Mouse (Mus musculus) cerebellum, adult 2 months (tissue): ENCODE measurements around the gene Smim27.

Experiments used
- CTCF ChIP-seq: fragments of 200-500 bp; IDR thresholded peaks from 2 replicates; pipeline ENCODE4 v1.5.1; 2011; ENCODE audit warnings: low read depth, mild to moderate bottlenecking, control low read depth, low read length, moderate library complexity, borderline replicate concordance; ENCODE audit not compliant: insufficient read depth
- POLR2A ChIP-seq: fragments of 200-500 bp; IDR thresholded peaks from 2 replicates; pipeline ENCODE4 v1.6.1; 2011; ENCODE audit warnings: low read length, control low read depth, borderline replicate concordance; ENCODE audit not compliant: insufficient read depth

DNA sequence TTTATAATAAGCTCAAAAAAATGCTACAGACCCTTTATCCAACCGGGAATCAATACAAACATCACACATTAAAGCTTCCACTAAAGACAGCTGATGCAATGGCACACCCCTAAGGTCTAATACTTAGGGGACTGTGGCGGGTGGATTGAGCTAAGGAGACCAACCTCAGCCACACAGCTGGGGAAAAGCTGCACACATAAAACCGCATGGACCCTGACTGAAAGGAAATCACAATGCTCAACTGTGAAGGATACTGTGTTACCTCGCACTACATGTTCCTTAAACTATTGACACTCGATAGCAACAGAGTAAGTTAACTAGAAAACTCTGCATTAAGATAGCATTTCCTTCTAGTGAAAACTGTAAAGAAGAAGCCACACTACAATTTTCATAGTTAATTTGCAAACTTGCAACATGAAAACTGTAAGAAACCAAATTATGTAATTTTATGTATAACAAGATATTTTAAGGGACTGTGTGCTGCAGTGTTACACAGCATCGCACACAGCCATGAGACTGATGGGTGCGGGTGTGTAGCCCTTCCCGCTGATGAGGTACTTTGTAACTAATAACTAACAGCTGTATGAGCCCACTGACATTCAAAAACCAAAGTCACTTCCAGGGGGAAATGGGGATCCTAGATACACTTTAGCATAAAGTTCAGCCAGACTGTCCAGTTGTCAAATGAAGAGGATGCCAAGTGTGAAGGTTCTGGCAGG, 14.8 kb upstream of the Smim27 start:
- TF ChIP-seq POLR2A (no peak), CTCF (no peak)
